Mouse (Mus musculus) Muller cell, postnatal 12 days (primary cell): Measurements from ENCODE around the gene 4931409K22Rik.
A peak's percentile ranks its signal among the peaks of the same experiment; 100 is the strongest.
"Not testable (repeated sequence)": the region's sequence is repeated elsewhere in the genome, so short reads cannot be mapped to it uniquely, and the experiment has no call there.

Experiments used
- DNase-seq: peaks from one replicate; pipeline ENCODE4 v3.0.0-alpha.2; 2015; ENCODE audit errors: inconsistent ontology term

4931409K22Rik gene

DNA sequence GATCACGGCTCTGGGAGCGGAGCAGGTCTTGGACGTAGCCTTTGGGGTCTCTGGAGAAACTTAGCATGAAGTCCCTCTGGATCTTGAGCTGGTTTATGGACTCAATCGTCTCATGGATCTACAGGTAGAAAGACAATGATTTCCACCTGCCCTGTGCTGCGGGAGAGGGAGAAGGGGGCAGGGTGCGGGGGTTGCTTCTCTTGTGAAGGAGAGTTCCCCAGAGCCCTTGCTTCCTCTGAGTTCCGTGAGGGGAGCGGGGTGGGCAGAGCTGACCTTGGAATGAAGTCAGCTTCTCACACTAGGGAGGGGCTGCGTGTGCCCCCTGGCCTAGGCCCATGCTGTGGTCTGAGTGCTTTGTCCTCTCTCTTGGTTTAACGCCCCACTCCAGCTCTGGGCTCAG, 36.6 kb upstream of the 4931409K22Rik start:
- DNase-seq: no peak

DNA sequence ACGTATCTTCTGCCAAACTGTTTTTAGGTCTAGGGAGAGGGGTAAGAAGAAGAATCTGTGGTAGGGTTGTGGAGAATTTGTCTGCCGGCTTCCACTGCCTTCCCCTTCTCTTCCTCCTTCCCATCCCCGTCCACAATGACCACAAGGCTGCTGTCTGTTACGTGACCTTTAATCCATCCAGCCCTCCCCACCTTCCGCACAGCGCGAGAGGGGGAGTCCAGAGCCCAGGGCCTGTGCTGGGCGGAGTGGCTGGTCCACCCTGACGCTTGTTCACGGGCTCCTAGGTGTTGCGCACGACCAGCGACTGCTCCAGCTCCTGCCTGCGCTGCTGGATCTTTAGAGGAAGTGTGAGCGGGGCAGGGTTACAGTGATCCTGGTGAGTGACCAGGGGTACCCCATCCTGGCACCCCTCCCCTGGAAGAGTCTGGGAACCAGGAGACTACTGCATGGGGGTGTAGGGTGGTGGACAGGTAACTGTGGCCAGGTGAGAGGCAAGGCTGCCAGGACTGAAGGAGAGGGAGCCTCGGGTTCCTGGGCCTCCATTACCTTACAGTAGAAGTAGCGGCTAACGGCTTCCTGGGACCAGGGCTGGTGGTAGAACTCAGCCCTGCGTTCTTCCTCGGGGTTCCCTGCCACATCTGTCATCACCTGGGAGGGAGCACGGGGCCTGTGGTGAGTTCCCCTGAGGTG, 36.0 kb upstream of the 4931409K22Rik start:
- no peak for DNase-seq

DNA sequence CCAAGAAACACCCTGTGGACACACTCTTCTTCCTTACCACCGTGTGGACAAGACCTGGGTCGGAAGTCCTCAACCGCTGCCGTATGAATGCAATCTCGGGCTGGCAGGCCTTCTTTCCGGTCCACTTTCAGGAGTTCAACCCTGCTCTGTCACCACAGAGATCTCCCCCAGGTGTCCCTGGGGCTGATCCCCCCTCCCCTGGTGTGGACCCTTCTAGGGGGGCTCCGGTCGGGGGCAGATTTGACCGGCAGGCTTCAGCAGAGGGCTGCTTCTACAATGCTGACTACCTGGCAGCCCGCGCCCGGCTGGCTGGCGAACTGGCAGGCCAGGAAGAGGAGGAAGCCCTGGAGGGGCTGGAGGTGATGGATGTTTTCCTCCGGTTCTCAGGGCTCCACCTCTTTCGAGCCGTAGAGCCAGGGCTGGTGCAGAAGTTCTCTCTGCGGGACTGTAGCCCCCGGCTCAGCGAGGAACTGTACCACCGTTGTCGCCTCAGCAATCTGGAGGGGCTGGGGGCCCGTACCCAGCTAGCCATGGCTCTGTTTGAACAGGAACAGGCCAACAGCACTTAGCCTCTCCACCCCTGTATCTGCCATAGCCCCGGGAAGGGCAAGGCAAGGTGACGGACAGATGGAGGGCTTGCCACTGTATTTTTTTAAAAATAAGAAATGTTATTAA, 35.3 kb upstream of the 4931409K22Rik start:
- DNase-seq: no peak

DNA sequence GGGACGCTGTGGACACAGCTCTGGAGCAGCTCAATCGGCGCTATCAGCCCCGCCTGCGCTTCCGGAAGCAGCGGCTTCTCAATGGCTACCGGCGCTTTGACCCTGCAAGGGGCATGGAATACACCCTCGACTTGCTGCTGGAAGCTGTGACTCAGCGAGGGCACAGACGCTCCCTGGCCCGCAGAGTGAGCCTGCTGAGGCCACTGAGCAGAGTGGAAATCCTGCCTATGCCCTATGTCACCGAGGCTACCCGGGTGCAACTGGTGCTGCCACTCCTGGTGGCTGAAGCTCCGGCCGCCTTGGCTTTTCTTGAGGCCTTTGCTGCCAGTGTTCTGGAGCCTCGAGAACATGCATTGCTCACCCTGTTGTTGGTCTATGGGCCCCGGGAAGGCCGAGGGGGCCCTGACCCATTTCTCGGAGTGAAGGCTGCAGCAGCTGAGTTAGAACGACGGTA, 34.7 kb upstream of the 4931409K22Rik start:
- peak; percentile 26 for DNase-seq

DNA sequence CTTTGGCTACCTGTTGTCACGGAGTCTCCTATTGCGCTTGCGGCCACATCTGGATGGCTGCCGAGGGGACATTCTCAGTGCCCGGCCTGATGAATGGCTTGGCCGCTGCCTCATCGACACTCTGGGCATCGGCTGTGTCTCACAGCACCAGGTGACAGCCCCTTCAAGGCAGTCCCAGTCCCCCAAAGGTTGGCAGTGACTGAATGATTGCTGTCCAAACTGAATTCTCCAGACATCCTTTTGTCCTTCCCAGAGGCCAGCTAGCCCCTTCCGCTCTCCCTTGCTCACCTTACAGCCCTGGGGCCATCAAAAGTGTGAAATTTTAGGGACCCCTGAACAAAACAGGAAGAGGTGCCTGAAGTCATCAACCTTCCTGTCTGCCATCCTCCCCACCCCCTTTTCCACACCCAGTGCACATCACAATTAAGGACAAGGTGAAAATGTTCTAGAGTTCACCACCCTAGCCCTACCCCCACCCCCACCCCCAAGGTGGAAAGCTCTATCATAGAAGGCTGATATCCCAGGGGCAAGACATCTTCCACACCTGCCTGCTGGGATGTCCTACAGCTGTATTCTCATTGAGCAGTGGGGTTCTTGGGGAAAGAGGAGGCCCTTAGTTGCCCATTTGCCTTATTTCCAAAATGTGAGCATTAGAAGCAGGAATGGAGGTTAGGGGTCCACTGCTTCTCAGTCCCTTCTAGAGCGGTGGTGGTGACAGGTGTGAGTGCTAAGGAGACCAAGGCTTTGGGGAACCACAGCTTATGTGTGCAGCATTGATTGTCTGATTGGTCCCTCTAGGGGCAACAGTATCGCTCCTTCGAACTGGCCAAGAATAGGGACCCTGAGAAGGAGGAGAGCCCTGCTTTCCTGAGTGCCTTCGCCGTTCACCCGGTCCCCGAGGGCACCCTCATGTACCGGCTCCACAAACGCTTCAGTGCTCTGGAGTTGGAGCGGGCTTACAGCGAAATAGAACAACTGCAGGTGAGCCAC, 33.2 kb upstream of the 4931409K22Rik start:
- DNase-seq: no peak

DNA sequence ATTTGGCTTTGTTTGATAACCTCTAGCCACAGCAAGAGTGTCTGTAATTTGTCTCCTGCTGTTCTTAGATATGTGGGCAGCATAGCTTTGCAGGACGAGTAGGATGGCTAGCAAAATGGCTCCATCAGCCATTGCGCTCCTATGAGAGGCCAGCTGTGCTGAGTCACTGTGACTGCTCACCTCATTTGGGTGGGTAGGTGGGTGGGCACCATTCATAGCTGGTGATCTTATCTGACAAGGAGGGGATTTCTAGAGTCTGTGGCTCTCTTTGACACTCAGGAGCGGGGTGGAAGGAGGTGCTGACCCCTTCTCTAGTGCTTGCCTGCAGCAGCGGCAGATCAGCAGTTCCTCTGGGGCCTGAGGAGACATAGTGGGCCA, 30.6 kb upstream of the 4931409K22Rik start:
- DNase-seq: peak; percentile 24

DNA sequence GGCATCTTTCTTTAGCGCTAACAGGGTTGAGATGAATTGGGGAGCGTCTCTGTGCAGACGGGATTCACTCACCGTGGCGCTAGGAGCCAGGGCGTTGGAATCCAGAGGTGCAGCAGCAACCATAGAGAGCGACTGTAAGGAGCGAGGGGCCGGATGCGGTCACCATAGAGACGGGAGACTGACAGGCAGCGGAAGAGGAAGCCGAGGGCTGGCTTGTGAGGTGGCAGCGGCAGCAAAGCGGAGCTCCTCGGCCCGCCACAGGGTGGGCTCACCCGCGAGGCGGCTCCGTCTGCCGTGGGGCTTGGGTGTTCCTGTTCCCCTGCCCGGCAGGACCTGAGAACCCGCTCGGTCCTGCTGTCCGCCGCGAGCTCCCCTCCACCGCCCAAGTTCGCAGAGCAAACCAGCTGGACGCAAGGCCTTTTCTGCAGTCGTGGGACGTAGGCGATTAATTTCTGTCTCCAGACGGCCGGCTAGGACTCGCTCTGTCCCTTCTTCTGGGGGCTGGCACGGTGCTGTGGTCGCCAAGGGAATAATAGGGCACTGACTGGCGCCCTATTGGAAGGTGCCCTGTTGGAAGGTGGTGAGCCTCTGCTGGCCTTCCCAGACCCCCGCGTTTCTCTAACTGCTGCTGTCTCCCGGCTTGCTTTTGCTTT, 30.1 kb upstream of the 4931409K22Rik start, which contains the start of gene Chpf2:
Chpf2 (plus strand) TSS at position 195 of the 653 bp plus-strand sequence.
- DNase-seq: peak; percentile 82

DNA sequence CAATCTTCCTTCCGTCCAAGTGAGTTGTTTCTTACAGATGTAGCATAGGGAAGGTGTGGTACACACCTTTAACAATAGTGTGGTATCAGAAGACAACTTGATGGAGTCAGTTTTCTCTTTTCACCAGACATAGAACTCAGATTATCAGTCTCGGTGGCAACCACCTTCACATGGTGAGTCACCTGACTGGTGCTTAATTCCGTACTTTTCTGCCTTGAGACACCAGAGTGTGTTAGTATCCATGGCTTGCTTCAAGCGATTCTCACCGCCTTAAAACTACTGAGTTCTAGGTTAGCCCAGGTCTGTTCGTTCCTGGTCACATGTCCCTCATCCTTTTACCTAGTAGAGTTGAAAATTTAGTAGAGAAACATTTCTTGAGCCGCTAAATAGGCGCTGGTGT, 29.5 kb upstream of the 4931409K22Rik start:
- DNase-seq: peak; percentile 28

DNA sequence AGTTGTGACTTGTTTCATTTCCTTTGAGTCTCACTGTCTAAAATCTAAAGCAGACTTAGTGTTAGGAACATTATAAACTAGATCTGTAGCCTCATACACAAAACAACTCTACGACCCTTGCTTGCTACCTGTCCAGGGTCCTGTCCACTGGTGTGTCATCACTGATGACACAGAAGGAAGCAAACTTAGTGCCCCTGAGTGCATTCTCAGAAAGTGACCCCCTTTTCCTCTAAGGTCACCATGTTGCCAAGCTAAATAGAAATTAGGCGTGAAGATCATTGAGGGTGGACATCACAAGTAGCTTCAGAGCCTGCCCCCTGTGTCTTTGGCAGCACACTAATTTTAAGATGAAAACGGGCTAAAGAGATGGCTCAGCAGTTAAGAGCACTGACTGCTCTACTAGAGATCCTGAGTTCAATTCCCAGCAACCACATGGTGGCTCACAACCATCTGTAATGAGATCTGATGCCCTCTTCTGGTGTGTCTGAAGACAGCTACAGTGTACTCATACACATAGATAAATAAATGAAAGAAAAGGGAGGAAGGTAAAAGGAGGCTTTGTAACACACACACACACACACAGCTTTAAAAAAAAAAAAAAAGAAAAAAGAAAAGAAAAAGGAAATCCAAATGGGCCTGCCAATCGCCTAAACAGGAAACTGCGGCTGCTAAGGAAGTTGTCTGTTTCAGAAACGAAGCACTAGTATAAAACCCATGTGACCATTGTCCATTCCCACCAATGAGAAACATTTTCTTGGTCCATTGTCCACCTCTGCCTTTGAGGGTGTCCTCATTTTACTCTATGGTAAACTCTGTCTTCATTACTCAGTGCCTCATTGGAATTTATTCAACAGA, 21.7 kb upstream of the 4931409K22Rik start:
- no peak for DNase-seq

DNA sequence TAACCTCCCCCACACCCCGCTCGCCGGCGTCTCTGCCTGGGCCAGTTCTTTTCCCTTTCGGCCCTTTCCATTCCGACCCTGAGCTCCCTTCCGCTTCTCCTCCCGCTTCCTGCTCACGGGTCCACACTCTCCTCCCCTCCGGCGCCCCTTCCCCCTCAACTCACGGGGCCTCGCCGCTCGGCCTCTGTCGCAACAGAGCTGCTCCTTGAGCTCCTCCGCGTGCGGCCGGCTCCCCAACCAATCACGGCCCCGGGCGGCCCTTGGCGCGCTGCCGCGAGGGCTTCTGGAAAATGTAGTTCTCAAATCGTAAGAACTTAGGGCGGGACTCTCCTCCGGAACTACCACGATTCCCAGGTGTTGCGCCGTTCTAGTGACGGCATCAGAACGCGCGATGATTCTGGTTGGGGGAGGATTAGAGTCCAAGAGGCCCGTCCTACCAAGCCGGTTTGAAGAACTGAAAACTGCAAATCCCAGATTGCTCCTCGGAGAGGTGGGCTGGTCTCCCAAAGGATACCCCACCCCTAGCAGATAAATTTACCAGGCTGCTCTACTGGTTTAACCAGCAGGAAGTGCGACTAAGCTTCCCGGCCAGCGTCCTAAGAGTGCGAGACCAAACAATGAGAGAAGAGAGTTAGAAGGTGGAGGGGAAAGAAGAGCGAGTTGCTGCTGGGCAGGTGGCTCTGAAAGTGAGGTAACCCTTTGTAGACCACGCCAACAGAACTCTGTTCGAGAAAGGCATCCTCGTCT, 20.7 kb upstream of the 4931409K22Rik start, which contains the start of gene Abcf2:
Abcf2 (minus strand) TSS at position 285 of the 747 bp plus-strand sequence.
- peak; percentile 100 for DNase-seq

DNA sequence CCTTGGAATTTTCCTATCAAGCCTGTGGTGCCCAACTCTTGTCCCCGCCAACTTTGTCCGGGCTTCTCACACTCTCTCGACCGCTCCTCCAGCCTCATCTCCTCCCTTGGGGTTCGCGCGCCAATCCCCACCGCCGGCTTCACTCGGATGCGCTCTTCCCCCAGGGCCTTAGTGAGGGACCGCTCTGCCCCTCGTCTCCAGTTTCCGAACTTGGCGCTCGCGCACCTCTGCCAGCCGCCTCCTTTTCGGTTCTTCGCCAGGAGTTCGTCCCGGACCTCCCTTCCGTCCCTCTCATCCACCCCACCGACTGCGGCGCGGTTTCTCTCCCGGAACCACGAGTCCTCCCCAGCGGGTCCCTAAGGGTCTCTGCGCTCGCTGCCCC, 20.2 kb upstream of the 4931409K22Rik start:
- no peak for DNase-seq

DNA sequence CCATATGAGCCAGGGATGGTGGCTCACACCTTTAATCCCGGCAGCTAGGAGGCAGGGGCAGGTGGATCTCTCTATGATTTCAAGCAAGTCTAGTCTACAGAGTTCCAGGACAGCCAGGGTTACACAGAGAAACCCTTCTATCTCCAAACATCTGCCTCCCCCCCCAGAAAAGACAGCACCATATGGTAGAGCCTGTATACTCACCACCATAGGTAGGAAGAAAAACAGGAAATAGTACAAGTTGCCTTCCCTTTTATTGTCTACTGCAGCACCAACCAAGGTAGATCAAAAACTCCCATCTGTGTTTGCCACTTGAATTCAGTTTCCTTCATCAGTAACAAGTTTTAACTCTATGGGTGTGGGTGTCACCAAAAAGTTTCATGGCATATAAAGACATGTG, 19.3 kb upstream of the 4931409K22Rik start:
- DNase-seq: no peak

DNA sequence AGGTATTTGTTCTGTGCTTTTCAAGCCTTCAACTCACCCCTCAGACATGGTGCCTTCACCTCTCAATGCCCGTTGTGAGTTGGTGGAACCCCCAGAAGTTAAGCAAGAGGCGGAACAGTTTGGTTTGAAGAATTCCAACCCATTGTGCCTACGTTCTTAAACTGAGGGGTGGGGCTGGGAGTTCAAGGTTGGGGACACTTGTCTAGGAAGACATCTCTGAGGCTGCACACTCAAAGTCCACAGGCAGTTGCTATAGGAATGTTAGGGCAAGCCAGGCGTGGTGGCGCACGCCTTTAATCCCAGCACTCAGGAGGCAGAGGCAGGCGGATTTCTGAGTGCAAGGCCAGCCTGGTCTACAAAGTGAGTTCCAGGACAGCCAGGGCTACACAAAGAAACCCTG, 1.3 kb downstream of the 4931409K22Rik start:
- DNase-seq: not testable (repeated sequence)

DNA sequence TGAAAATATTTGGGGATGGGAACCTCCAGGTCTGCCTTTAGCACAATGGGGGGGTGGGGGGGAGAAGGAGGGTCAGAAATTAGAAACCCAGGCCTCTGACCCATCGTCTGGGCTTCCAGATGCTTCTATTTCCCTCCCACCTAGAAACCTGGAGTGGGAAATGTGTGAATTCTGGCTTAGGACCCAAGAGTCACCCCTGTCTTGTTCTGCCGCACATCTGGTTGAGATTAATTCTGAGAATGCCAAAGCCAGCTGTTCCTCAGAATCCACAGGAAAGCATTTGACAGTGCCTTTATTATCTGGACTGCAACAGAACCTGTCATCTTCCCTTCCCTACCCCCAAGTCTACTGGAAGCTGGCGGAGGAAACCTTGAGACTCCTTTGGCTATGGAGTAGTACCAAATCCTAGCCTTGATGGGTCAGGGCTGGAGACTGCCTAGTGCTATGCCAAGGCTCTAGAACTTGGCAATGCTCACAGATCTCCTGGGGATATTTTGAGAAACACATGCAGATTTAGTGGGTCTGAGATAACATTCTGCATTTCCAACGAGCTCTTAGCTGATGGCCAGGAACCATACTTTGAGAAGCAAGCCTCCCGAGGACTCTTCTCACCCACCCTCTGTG, 2.9 kb downstream of the 4931409K22Rik start:
- no peak for DNase-seq

DNA sequence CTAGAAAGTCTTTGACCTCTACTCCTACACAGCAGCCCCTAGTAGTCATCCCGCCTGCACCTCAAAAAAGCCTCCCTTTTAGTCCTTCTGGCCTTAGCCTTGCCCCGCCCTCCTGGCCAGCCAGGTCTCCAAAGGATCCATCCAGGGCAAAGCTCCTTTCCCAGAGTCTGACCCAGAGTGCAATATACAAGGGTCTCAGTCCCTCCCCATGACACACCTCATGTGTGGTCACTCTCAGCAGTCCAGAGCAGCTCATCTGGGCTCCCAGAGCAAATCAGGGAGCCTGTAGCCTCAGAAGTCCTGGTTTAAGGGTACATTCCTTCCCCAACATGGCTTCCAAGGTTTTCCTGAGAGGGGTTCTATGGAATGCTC, 5.3 kb downstream of the 4931409K22Rik start:
- DNase-seq: no peak

DNA sequence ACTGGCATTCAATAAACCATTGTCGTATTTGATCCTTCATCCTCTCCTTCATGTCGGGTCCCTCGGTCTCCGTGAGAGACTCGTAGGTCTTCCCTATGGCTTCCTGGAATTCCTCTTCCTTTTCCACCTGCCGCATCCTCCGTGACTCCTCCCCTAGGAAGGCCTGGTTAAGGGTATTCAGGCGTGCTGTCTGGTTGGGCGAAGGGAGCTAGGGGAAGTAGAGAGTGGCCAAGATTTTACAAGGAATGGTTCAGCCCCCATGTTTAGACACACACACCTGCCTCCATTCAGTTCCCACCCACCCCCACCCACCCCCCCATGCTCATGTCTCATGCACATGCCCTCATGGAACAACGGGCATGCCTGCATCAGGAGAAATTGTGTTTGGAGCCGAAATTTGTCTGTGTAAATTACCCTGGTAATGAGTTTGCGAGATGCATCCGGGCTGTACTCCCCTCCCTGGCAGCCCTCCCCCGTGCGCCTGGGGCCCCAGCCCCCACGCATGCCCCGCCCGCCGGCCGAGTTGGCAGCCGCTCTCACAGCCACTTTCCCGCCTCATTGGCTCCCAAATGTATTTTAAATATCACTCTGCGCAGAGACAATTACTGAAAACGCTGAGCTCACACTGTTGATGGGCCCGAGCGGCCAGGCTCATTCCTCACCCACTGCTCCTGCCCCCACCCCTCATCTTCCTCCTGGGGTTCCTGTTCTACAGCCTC, 5.9 kb downstream of the 4931409K22Rik start:
- DNase-seq: peak; percentile 76

DNA sequence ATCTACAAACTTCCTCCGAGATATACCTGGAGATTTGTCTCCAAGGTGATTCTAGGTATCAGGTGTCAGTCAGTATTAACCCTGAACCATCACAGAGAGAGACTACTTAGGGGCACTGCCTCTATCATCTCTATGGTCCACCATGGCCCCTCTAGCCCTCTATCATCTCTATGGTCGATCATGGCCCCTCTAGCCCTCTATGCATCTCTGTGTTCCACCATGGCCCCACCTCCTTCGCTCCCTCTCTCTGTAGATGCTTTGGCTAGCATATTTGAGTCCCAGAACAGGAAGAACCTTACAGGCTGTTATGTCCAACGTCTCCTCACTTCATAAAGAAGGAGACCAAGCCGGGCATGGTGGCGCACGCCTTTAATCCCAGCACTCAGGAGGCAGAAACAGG, 14.0 kb downstream of the 4931409K22Rik start:
- DNase-seq: no peak

DNA sequence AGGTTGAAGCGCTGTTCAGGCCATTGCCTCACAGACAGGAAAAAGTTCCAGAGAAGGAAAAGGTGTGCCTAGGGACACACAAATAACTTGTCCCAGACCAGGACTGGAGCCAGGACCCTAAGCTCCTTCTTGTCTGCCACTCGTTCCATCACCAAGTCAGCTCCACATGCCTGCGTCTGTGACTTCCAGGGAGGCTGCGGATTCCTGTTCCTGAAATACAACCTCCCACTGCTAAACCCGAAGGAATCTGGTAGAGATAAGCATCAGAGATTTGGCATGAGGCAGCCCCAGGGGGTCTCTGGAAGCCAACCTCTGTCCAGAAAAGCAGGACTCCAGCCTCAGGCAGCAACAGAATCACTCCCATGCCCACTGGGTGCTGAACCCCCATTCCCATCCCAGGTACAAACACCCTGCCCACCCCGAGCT, 15.5 kb downstream of the 4931409K22Rik start:
- no peak for DNase-seq
